Mouse (Mus musculus) embryonic facial prominence, embryonic 15.5 days (tissue): ENCODE measurements around the gene Tma7. TPM values are rescaled to one million over a fixed set of nuclear protein-coding genes. Genes with fewer than 3 reads are reported as not detected.

ENCODE experiments used
- ATAC-seq: fragments of 200-750 bp; cut with Nextera tagmentation; 2 replicates; pipeline ENCODE4 v1.8.0; 2017; ENCODE audit warnings: low read depth, moderate TSS enrichment; ENCODE audit not compliant: insufficient number of reproducible peaks, low FRiP score, low TSS enrichment
- H3K27ac ChIP-seq: fragments of 300-500 bp; sonication (generic); replicated peaks from 2 replicates; pipeline ENCODE4 v1.5.1; 2015; ENCODE audit warnings: mild to moderate bottlenecking, inconsistent platforms
- H3K27me3 ChIP-seq: fragments of 300-500 bp; sonication (generic); 2 replicates; pipeline ENCODE4 v1.6.1; 2015; ENCODE audit warnings: inconsistent platforms
- H3K36me3 ChIP-seq: fragments of 300-500 bp; sonication (generic); 2 replicates; pipeline ENCODE4 v1.6.1; 2015; ENCODE audit warnings: mild to moderate bottlenecking, inconsistent platforms
- H3K4me1 ChIP-seq: fragments of 300-500 bp; sonication (generic); 2 replicates; pipeline ENCODE4 v1.6.1; 2015; ENCODE audit warnings: inconsistent platforms
- H3K4me2 ChIP-seq: fragments of 300-500 bp; sonication (generic); replicated peaks from 2 replicates; pipeline ENCODE4 v1.6.1; 2015; ENCODE audit warnings: mild to moderate bottlenecking, inconsistent platforms
- H3K4me3 ChIP-seq: fragments of 300-500 bp; sonication (generic); replicated peaks from 2 replicates; pipeline ENCODE4 v1.5.1; 2015; ENCODE audit warnings: mild to moderate bottlenecking, inconsistent platforms
- H3K9ac ChIP-seq: fragments of 300-500 bp; sonication (generic); 2 replicates; pipeline ENCODE4 v1.6.1; 2015; ENCODE audit warnings: inconsistent platforms
- H3K9me3 ChIP-seq: fragments of 300-500 bp; sonication (generic); replicated peaks from 2 replicates; pipeline ENCODE4 v1.6.1; 2016; ENCODE audit warnings: inconsistent platforms
- WGBS: fragments of 180-500 bp; shearing (Covaris S2); methylation state at CpG from one replicate; pipeline ENCODE4 v1.1.7; 2015; 5-methylcytosine and 5-hydroxymethylcytosine counted together
- polyA plus RNA-seq: library from polyadenylated mRNA; unstranded; fragments of >200 nt; fragmentation: Nextera tagmentation; extraction: Ambion mirVana; gene quantifications from 2 replicates; pipeline ENCODE4 v1.2.1, GENCODE M21; 2015

Tma7 gene
- polyA plus RNA-seq, 1 experiment from 2014 or later: 534 TPM

GRCm38 (mm10) chr9:109040216-109040615 lies 42.2 kb downstream of the Tma7 start:
- Histone ChIP-seq H3K9me3 (no peaks in the 10 kb centered on the region), H3K4me1 (peaks cover 34% of the 10 kb centered on the region), H3K4me2 (0 out of 2 replicates have a peak overlapping the region, but pooled peaks have one; percentile 8), H3K27me3 (no peaks in the 10 kb centered on the region), H3K9ac (no peak overlapping the region), H3K4me3 (0 out of 2 replicates have a peak overlapping the region, but pooled peaks have one; percentile 4), H3K36me3 (no peaks in the 10 kb centered on the region), H3K27ac (no peak overlapping the region)
- no peak for ATAC-seq
- 76% methylated on average over 8 of the region's 8 CpGs for WGBS

GRCm38 (mm10) chr9:109039681-109040080 lies 42.7 kb downstream of the Tma7 start:
- ATAC-seq: no peak
- Histone ChIP-seq H3K4me3 (peak overlapping the region; percentile 79; the same call in 1 of the 2 replicates), H3K36me3 (no peaks in the 10 kb centered on the region), H3K4me2 (peak overlapping the region; percentile 80), H3K9me3 (no peaks in the 10 kb centered on the region), H3K27ac (no peak overlapping the region), H3K4me1 (peaks cover 34% of the 10 kb centered on the region), H3K9ac (no peak overlapping the region), H3K27me3 (no peaks in the 10 kb centered on the region)
- WGBS: 67% methylated on average over 4 of the region's 4 CpGs

- Histone ChIP-seq H3K9ac (peak overlapping the region; percentile 81), H3K4me2 (peak overlapping the region; percentile 80), H3K9me3 (no peaks in the 10 kb centered on the region), H3K27ac (peak overlapping the region; percentile 85), H3K27me3 (no peaks in the 10 kb centered on the region), H3K4me1 (peaks cover 34% of the 10 kb centered on the region), H3K4me3 (peak overlapping the region; percentile 79), H3K36me3 (no peaks in the 10 kb centered on the region)
- ATAC-seq: peak; percentile 31
- WGBS: 8% methylated on average over 8 of the region's 8 CpGs
These were observed 43.5 kb downstream of the Tma7 start for GRCm38 (mm10) chr9:109038901-109039364.

GRCm38 (mm10) chr9:109038086-109038895 lies 44.1 kb downstream of the Tma7 start, which contains the start of gene Shisa5:
Shisa5 (plus strand) TSS chr9:109038565.
- Histone ChIP-seq H3K4me2 (peak within 1 kb of the TSS; percentile 80), H3K36me3 (no peaks in the 10 kb centered on the region), H3K27me3 (no peaks in the 10 kb centered on the region), H3K4me3 (peak within 1 kb of the TSS; percentile 79), H3K27ac (peak within 1 kb of the TSS; percentile 85), H3K9me3 (no peaks in the 10 kb centered on the region), H3K4me1 (peaks cover 34% of the 10 kb centered on the region), H3K9ac (peak within 1 kb of the TSS; percentile 81)
- under 1% methylated on average over 39 of the region's 40 CpGs for WGBS
- peak; percentile 83 for ATAC-seq

DNA sequence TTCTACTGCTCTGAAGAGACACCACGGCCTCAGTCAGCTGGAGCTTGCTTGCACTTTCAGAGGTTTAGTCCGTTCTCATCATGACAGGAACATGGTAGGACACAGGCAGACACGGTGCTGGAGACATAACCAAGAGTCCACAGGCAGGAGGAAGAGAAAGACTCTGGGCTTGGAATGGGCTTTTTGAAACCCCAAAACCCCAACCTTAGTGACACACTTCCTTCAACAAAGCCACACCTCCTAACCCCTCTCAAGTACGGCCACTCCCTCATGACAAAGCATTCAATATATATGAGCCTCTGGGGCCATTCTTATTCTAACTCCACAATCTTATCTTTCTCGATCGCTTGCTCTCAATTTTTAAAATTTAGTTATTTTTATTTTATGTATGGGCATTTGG lies 50.0 kb downstream of the Tma7 start:
- Histone ChIP-seq H3K4me2 (no peak overlapping the region), H3K4me1 (no peaks in the 10 kb centered on the region), H3K36me3 (peaks cover 14% of the 10 kb centered on the region; the same call in 1 of the 2 replicates), H3K9me3 (no peaks in the 10 kb centered on the region), H3K4me3 (no peak overlapping the region), H3K9ac (no peak overlapping the region), H3K27me3 (no peaks in the 10 kb centered on the region), H3K27ac (no peak overlapping the region)
- no peak for ATAC-seq
- 79% methylated on average over 6 of the region's 6 CpGs for WGBS

DNA sequence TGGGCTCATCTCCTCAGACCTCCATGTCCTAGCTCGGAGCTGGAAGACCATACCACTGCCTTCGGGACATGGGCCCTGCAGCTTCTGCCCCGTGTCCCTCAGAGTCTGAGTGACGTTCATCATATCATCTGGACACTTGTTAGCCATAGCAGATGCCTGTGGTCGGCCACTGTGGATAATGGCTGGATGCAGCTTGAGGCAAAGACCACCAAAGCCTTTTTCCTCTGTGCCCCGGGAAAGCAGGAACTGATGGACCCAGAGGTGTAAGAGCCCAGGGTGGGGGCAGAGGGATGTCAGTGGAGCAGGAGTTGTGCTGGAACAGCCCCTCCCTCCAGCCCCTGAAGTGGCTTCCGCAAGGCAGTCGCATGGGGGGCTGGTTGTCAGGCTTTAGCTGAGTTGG lies 50.7 kb downstream of the Tma7 start:
- H3K27me3 ChIP-seq: no peaks in the 10 kb centered on the region
- H3K27ac ChIP-seq: no peak overlapping the region
- WGBS: 80% methylated on average over 8 of the region's 8 CpGs
- peaks cover 18% of the 10 kb centered on the region; the same call in 1 of the 2 replicates for H3K36me3 ChIP-seq
- no peaks in the 10 kb centered on the region for H3K9me3 ChIP-seq
- H3K9ac ChIP-seq: no peak overlapping the region
- ATAC-seq: no peak
- no peaks in the 10 kb centered on the region for H3K4me1 ChIP-seq
- H3K4me3 ChIP-seq: no peak overlapping the region
- H3K4me2 ChIP-seq: no peak overlapping the region

GRCm38 (mm10) chr9:109031001-109031400 lies 51.4 kb downstream of the Tma7 start:
- Histone ChIP-seq H3K4me1 (no peaks in the 10 kb centered on the region), H3K36me3 (peaks cover 18% of the 10 kb centered on the region; the same call in 1 of the 2 replicates), H3K27ac (no peak overlapping the region), H3K27me3 (no peaks in the 10 kb centered on the region), H3K9ac (no peak overlapping the region), H3K4me3 (no peak overlapping the region), H3K9me3 (no peaks in the 10 kb centered on the region), H3K4me2 (no peak overlapping the region)
- WGBS: 88% methylated on average over 7 of the region's 7 CpGs
- ATAC-seq: no peak

DNA sequence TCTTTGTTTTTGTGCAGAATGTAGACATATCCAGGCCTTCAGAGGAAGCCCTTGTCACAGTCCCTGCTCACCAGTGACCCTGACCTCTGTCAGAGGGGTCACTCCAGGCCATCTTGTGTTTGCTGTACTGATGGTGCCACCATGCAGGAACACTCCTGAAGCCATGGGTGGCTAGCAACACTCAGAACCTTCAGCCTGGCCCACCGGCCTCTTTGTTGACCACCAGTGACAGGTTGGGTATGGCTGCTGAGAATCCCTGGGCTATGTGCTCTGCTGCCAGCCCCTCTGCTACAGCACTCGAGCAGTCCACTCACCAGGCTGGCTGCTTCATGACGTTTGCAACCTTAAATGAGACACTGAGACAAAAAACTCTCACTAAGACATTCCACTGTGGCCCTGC lies 52.1 kb downstream of the Tma7 start:
- peaks cover 18% of the 10 kb centered on the region; the same call in 1 of the 2 replicates for H3K36me3 ChIP-seq
- H3K4me1 ChIP-seq: no peaks in the 10 kb centered on the region
- H3K9ac ChIP-seq: no peak overlapping the region
- H3K4me3 ChIP-seq: no peak overlapping the region
- no peak overlapping the region for H3K4me2 ChIP-seq
- no peak overlapping the region for H3K27ac ChIP-seq
- no peaks in the 10 kb centered on the region for H3K9me3 ChIP-seq
- 79% methylated on average over 3 of the region's 3 CpGs for WGBS
- no peak for ATAC-seq
- no peaks in the 10 kb centered on the region for H3K27me3 ChIP-seq

GRCm38 (mm10) chr9:109028919-109029318 lies 53.5 kb downstream of the Tma7 start:
- H3K9me3 ChIP-seq: no peaks in the 10 kb centered on the region
- no peak overlapping the region for H3K4me3 ChIP-seq
- no peak overlapping the region for H3K9ac ChIP-seq
- no peaks in the 10 kb centered on the region for H3K27me3 ChIP-seq
- H3K36me3 ChIP-seq: peaks cover 18% of the 10 kb centered on the region; the same call in 1 of the 2 replicates
- no peak overlapping the region for H3K27ac ChIP-seq
- no peak overlapping the region for H3K4me2 ChIP-seq
- no peak for ATAC-seq
- 73% methylated on average over 5 of the region's 5 CpGs for WGBS
- H3K4me1 ChIP-seq: no peaks in the 10 kb centered on the region

DNA sequence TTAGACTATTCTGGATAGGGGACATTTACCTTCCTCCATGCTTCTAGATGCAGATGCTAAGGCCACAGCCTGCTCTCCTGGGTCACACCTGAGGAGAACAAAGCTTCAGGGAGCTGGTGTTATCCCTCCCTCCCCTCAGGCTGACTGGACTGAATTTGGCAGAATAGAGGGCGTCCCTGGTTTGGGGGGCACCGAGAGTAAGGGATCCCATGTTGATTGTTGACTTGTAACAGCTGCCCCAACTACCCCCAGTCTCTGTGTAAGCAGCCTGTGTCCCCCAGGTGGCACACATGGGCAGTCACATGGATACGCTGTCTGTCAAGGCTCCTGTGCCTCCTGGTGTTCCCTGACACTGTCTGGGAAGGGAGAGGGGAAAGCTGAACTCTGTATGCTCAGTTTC lies 54.0 kb downstream of the Tma7 start:
- Histone ChIP-seq H3K4me3 (no peak overlapping the region), H3K27ac (no peak overlapping the region), H3K4me1 (no peaks in the 10 kb centered on the region), H3K27me3 (no peaks in the 10 kb centered on the region), H3K36me3 (peaks cover 18% of the 10 kb centered on the region; the same call in 1 of the 2 replicates), H3K4me2 (no peak overlapping the region), H3K9me3 (no peaks in the 10 kb centered on the region), H3K9ac (no peak overlapping the region)
- 84% methylated on average over 3 of the region's 3 CpGs for WGBS
- ATAC-seq: no peak

DNA sequence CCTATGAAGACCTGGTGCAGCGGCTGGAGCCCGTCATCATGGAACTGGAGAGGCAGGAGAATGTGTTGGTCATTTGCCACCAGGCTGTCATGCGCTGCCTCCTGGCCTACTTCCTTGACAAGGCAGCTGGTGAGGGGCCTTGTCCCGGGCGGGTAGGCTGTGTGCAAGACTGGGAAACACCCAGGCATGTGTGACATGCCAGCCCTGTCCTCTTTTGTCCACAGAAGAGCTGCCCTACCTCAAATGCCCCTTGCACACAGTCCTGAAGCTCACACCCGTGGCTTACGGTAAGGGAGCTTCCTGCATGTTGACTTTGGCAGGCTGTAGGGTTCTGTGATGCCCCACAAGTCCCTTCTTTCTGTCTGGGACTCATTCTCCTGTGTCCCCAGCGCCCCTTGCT lies 54.9 kb downstream of the Tma7 start:
- Histone ChIP-seq H3K4me3 (no peak overlapping the region), H3K9me3 (no peaks in the 10 kb centered on the region), H3K27me3 (no peaks in the 10 kb centered on the region), H3K4me1 (no peaks in the 10 kb centered on the region), H3K27ac (no peak overlapping the region), H3K9ac (no peak overlapping the region), H3K4me2 (no peak overlapping the region), H3K36me3 (peaks cover 18% of the 10 kb centered on the region; the same call in 1 of the 2 replicates)
- ATAC-seq: no peak
- 78% methylated on average over 8 of the region's 8 CpGs for WGBS
